Mouse (Mus musculus): Measurements from ENCODE around the gene Lrrc26. TPM values are rescaled to one million over a fixed set of nuclear protein-coding genes. Genes with fewer than 3 reads are reported as not detected.

Gene Lrrc26
- total RNA-seq, 2 experiments from 2014 or later = not detected

DNA sequence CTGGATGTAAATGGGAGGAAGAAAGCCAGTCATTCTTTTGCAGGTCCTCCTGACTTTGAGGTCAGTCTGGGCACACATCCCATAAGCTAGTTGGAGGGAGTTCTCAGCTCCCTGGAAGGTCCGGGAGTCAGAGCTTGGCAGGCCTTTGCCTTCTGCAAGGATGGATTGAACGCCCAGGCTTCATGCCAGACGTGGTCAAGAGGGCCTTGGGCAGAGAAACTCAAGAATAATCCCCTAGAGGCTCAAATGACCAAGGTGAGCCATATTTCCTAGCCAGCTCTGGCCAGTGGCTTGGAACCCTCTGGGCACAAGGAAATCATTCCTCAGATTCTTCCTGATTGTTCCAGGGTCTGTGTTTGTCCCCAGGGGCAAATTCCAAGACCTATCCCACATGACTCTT lies 24.9 kb upstream of the Lrrc26 start:
- intact Hi-C loops (cut with DNase I) = no loop called here

DNA sequence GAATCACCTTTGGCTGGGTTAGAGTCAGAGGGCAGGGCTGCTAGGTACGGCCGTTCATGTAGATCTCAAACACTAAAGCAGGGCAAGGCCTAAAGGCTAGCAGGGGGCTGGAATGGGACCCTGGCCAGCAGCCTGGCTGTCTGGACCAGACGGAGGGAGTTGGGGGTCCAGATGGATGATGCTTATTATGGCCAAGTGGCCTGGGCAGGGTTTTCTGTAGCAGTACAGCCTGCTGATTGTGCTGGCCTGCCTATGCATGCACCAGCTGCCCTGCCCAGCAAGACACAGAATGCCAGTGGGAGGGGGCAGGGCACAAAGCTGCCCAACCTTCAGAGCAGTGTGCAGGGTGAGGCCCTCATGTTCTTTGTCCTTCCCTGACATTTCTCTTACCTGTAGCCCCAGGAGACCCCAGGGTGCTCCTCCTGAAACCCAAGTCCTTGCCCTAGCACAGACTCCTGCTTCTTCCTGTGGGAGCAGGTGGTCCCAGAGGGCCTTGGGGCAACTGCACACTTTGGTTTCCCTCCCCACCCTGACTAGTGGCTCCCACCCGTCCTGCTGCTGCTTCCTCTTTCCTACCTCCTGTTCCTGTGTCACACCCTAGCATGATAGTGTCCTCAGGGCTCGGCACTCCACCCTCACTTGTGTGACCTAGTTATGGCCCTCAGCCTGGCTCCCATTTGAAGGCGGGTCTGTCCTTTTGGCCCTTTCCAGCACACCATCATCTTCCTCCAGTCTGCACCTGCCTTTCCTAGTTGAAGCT lies 23.6 kb upstream of the Lrrc26 start:
- intact Hi-C loops (cut with DNase I) = no loop called here
- no peak for DNase-seq (ENCODE audit: low spot score in 2 of 2)

More for the DNA sequence above, 24.9 kb upstream of the Lrrc26 start:
- DNase-seq (ENCODE audit: low spot score in 2 of 2) = no peak

DNA sequence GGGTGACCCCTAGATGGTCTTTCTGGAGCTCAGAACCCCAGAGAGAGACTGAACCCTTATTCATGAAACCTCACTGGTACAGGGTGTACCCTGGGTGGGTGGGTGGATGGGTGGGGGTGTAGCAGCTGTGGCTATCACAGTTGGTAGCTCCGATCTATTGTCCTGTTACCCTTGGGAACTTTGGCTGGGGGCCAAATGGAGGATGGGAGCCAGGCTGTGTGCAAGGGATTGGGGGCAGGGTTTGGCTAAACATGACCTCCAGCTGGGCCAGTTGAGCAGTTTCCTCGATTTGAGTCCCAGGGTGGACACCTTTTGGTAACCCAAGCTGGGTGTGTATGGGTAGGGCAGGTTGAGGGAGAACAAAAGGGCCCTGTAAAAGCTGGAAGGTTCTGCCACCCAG lies 23.0 kb upstream of the Lrrc26 start:
- peak in 1 of 2 experiments; percentile 35 for DNase-seq (ENCODE audit: low spot score in 2 of 2)
- intact Hi-C loops (cut with DNase I) = no loop called here

DNA sequence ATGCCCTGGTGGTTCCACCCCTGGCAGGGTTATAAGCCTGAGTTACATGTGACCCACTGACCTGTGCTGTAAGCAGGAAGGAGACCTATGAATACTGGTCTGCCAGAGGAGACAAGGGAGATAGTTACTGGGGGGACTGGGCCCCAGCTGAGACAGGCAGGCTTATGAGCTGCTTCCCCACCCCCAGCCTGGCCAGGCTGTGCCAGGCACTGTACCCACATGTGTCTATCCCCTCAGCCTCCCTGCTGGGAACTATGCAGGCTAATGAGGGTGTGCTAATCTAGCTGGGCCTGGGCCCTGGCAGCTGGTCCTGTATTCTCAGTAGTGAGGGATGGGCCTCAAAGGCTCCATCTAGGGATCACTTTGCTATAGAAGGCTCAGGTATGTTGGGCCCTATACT lies 22.5 kb upstream of the Lrrc26 start:
- intact Hi-C loops (cut with DNase I) = no loop called here
- DNase-seq (ENCODE audit: low spot score in 2 of 2) = no peak

DNA sequence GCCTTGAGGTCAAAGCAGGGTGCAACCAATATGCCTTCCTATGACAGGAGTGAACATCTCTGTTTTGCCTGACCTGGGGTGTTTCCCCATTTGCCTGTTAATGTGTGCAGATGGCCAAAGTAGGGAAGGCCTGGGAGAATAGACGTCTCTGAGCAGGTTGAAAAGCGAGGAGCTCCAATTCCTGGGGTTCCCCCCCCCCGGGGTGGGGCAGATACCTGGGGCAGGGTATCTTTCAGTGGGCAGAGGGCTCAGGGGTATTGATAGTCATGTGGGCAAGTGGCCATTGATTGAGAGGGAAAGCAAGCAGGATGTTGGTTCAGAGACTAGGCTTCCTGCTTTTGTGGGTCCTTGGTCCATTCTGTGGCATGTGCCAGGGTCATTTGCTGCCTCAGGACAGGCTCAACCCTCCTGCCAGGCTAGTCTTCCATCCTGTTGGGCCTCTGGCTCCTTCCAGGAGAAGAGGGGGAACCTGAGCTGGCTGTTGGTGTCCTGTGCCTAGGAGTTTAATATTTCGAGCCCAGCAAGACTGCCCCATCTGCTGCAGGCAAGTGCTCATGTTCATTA lies 21.9 kb upstream of the Lrrc26 start:
- DNase-seq (ENCODE audit: low spot score in 2 of 2) = no peak
- intact Hi-C loops (cut with DNase I) = no loop called here

DNA sequence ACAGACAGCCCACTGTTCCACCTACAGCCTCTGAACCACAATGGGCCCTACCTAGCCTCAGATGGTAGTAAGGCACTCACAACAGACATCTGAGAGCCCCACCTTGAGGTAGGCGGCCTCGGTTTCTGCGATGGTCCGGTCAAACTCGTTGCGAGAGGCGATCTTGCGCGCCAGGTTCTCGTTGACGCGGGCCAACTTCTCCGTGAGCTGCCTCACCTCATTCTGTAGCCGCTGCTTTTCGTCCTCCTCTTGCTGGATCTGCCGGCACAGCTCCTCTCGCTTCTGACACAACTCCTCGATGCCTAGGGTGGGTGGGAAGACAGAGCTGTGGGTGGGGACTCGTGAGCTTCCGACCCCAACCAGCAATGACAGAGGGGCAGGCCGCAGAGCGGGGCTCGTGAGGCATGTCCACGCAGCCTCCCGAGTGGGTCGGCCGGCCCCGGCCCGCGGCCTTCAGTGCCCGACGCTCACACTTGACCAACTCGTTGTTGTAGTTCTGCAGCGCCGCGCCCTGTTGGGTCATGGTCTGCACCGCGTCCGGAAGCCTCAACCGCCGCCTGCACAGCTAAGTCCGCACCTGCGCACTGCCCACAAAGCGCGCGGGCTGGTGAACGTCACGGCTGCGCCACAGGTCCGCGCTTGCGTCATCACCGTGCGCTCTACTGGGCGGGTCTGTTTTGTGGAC lies 17.7 kb upstream of the Lrrc26 start, which contains the start of the genes Ssna1 and Anapc2:
Ssna1 (minus strand) TSS at position 612 of the 685 bp plus-strand sequence.
Anapc2 (plus strand) TSS at position 652 of the 685 bp plus-strand sequence.
- peak; percentile 98 to 99 for DNase-seq (ENCODE audit: low spot score in 2 of 2)
- intact Hi-C loops (cut with DNase I) = loop anchor here (1.0 to 5.0 kb wide), 3 partner anchors 9 to 80 kb away; partner anchors contain the start of gene Man1b1

DNA sequence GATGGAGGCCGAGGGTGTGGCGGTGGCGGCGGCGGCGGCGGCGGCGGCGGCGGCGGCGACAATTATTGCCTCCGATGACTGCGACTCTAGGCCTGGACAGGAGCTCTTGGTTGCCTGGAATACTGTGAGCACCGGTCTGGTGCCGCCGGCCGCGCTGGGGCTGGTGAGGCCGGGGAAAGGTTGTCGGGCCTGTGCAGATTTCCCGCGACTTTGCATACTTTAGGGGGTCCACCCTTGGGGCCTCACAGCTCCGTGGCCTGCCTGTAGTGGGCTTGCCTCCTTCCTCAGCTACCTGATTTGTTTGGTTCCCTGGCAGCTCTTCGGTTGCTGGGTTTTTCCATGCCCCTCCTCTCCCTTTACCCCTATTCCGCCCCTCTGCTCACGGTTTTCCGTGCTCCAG lies 17.2 kb upstream of the Lrrc26 start:
- intact Hi-C loops (cut with DNase I) = loop anchor here (1.0 to 5.0 kb wide), 2 partner anchors 60 to 80 kb away; partner anchors contain the start of gene Man1b1
- DNase-seq (ENCODE audit: low spot score in 2 of 2) = no peak

DNA sequence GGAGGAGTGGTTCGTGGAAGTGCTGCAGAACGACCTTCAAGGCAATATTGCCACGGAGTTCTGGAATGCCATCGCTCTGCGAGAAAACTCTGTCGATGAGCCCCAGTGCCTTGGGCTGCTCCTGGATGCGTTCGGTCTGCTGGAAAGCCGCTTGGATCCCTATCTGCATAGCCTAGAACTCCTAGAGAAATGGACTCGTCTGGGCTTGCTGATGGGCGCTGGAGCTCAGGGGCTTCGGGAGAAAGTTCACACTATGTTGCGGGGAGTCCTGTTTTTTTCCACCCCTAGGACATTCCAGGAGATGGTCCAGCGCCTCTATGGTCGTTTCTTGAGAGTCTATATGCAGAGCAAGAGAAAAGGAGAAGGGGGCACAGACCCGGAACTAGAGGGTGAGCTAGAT lies 16.7 kb upstream of the Lrrc26 start:
- no peak for DNase-seq (ENCODE audit: low spot score in 2 of 2)
- intact Hi-C loops (cut with DNase I) = loop anchor here (5.0 kb wide), 1 partner anchor 81 kb away; no protein-coding TSS in a partner anchor

DNA sequence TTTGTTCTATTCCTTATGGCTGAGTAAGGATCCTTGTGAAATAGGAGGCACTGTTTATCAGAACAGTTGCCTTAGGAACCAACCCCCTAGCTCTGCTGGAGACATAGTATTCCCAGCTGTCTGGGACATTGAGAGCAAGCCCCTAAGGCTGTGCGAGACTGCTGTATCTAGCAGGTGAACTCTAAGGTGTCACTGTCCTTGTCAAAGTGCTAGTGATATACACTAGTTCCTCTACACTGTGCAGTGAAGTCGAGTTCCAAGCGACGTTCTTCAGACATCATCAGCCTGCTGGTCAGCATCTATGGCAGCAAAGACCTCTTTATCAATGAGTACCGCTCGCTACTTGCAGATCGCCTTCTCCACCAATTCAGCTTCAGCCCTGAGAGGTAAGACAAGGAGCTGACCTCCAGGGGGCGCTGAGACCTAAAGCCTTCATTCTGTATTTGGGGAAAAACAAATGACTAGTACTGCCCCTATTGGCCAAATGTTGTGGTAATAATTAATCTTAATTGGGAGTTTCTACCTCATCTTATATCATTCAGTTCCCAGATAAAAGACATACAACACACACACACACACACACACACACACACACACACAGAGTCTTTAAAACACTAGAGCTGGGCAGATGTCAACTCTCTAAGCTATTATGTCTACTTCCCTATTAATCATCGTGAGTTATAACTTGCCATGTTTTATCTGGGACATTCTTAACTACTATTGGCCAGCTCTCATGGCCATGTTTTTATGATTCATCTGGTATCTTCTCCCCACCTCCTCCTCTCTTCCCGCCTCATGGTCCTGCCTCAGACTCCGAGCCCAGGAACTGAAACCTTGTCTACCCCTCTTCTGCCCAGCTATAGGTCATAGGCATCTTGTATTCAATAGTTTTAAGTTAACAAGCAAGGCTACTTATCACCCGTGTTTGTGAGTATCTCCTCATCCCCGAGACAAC lies 10.5 kb upstream of the Lrrc26 start:
- intact Hi-C loops (cut with DNase I) = no loop called here
- DNase-seq (ENCODE audit: low spot score in 2 of 2) = peak in 1 of 2 experiments; percentile 81

DNA sequence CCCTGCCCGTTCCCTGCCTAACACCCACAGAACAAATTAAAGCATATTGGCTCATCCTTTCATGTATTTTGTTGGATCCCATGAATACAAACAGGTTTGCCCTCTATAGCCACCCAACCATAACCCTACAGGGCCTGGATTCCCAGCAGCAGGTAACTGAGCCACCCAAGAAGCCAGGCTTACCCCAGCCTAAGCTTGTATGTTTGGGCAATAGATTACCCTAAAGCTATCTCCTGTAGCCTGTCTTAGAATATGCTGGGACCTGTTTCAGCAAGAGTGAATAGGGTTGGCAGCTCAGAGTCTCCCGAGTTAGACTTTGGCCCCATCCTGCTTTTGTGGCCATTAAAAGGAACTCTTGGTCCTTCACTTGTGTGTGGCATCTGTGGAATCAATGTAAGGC lies 4.2 kb upstream of the Lrrc26 start:
- no peak for DNase-seq (ENCODE audit: low spot score in 2 of 2)
- intact Hi-C loops (cut with DNase I) = no loop called here

DNA sequence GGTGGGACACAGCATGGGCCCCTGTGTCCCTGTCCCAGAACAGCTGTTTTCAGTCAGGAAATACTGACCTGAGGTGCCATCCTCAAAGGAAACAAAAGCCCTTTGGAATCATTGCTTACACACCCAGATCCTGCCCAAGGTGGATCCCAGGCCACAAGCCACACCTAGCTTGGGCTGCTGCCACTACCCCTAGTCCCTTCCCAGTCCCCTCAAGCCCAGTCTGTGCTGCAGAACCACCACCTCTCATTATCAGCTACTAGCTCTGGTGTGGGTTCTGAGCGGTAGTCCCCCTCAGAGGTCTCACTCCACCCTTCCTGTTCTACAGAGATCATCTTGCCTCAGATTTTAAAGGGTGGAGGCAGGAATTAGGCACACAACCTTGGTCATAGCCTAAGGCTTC lies 3.4 kb upstream of the Lrrc26 start:
- intact Hi-C loops (cut with DNase I) = no loop called here
- no peak for DNase-seq (ENCODE audit: low spot score in 2 of 2)

DNA sequence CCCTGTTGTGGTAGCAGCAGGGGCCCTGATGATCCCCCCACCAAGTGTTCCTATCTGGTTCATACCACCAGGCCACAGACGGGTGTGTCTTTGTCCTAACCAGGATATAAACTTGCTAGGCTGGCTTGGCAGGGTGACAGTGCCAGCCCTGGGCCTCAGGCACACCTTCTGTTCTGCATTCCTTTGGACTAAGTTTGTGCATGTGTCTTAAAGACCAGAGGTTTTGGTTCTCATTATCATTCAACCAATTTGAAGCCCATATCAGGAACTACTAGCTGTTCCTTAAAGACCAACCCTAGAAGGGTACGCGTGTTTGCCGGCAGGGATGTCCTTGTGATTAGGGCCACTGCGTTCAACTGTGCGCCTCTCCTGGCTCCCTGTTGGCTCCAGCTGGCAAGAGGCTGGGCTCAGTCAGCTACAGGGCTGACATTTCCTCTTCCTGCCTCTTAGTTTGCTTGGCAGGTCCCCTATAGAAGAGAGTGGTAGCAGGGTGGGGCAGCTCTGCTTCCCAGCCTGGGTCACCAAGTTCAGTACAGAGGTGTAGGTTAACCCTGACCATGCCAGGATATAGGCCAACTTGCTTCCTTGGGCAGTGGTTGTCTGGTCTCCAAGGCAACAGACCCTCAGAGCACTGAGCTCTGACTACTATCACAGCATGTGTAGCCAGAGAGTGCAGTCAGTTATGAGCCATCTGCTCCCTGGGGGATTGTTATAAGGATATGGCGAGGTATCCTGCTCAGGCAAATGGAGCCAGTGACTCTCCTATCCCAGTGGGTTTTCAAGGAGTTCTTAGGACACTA lies 2.7 kb upstream of the Lrrc26 start:
- no peak for DNase-seq (ENCODE audit: low spot score in 2 of 2)
- intact Hi-C loops (cut with DNase I) = no loop called here

DNA sequence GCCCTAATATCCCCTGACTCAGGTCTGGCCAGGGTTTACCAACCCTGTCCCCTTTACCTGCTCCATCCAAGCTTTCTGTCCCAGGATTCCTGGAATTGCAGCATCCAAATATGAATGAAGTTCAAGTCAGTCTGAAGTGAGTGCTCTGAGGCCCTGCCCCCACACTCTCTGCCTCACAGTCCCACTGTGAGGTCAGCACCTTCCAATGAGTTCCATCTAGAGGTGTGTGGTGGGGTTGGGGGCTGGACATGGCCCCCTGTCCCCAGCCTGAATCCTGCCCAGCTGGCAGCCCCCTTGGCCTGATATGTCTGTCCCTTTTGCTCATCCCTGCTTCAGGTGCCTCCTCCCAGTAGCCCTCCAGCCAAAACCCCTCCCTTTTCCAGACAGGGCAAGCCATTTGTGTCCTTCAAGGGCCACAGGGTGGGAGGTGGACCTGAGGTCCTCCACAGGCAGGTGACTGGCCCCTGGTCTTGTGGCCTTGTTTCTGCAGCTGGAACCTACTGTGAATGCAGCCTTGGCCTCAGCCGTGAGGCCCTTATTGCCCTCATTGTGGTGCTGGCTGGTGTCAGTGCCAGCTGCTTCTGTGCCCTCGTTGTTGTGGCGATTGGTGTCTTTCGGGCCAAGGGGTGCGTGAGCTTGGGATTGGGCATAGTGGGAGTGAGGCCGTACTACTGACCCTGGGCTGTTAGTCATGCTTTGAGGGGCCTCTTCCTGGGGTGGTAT lies 1.6 kb upstream of the Lrrc26 start, which contains the start of gene Tmem210:
Tmem210 (plus strand) TSS at position 219 of the 723 bp plus-strand sequence.
- no peak for DNase-seq (ENCODE audit: low spot score in 2 of 2)
- intact Hi-C loops (cut with DNase I) = no loop called here

DNA sequence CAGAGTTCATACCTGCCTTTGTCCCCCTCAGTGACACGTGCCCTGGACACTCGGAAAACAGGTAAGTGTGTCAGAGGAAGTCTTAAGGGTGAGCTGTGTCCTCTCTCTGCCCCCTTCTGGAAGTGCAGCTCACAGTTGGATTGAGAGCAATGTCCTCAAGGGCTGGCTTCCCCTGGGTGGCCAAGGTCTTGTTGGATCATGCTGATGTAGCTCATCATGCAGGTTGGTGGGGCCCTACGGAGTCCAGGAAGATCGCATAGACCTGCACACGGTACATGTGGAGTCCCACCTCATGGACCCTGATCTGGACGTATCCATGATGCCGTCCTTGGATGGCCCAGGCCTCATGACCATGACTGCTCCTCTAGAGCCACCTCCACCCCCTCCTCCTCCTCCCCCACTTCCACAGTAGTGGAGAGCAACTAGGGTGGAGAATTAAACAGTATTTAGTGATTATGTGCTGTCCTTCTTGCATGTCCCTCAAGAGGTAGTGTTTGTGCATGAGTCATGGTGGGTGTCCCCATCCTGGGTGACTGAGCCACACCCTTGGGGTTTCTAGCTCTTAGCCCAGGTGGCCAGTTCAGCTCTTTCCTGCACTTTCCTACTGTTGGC lies 875 bp upstream of the Lrrc26 start:
- intact Hi-C loops (cut with DNase I) = no loop called here
- DNase-seq (ENCODE audit: low spot score in 2 of 2) = no peak

DNA sequence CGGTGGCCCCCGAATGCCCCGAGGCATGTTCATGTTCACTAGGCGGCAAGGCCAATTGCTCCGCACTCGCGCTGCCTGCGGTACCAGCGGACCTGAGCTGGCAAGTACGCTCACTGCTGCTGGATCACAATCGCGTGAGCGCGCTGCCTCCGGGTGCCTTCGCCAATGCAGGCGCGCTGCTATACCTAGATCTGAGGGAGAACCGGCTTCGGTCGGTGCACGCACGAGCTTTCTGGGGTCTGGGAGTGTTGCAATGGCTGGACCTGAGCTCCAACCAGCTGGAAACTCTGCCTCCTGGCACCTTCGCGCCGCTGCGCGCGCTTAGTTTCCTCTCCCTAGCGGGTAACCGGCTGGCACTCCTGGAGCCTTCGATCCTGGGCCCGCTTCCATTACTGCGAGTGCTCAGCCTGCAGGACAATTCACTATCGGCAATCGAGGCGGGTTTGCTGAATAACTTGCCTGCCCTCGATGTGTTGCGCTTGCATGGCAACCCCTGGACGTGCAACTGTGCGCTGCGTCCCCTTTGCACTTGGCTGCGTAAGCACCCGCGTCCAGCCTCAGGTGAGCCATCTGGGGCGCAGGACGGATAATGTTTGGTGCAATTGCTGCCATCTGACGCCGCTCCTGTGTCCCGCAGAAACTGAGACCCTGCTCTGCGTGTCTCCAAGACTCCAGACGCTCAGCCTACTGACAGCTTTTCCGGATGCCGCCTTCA lies 543 bp downstream of the Lrrc26 start:
- intact Hi-C loops (cut with DNase I) = no loop called here
- DNase-seq (ENCODE audit: low spot score in 2 of 2) = peak; percentile 78 to 81

DNA sequence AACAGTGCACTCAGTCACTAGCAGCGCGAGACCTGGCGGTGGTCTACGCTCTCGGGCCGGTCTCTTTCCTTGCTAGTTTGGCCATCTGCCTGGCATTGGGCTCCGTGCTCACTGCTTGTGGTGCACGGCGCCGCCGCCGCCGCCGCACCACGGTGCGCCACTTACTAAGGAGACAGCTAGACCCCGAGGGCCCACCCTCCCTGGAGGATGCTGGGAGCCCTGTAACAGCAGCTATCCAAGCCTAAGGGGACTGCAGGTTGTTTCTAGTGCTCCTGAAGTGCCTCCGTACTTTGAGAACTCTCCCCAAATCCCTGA lies 1.1 kb downstream of the Lrrc26 start:
- intact Hi-C loops (cut with DNase I) = no loop called here
- peak in 1 of 2 experiments; percentile 62 for DNase-seq (ENCODE audit: low spot score in 2 of 2)

Data from left cerebral cortex, postnatal 25 days (tissue).